Mouse (Mus musculus): Measurements from ENCODE around the gene Gm47841.

Gm47841 gene

DNA sequence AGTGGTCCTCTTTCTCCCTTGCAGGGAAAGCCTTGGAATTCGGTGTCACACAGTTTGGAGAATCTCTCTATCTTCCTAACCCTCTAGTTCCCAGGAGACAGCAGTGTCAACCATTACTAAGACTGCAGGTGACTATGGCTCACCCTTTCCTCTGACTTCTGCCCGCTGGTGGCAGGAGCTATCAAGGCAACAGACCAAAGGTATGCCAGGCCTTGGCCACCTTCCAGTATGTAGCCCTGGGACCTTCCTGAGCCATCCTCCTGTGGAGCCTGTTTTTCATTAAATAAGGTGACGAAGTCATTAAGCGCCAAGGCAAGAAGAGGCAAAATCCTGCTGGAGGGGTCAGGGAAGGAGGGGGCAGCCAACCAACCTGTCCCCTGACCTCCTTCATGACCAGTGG is 28.0 kb upstream of the Gm47841 start:
- in situ Hi-C loops (cut with MboI, MseI) = no loop called here

DNA sequence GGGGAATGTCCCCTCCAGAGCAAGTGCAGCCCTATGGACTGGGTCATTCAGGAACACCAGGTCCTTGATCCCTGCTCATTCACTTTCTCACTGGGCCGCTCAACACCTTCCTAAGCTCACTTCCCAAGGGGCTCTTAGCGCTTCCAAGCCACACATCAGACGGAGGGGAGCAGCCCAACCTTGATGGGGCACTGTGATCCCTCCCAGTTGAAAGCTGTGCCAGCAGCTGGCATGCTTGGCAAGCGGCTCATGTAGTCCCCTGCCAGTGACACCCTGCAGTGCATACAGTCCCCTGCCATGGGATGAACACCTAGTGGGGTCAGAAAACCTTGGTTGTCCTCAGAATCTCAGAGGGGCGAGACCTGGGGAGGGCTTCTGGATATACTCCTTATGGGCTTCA is 26.9 kb upstream of the Gm47841 start:
- in situ Hi-C loops (cut with MboI, MseI) = no loop called here

DNA sequence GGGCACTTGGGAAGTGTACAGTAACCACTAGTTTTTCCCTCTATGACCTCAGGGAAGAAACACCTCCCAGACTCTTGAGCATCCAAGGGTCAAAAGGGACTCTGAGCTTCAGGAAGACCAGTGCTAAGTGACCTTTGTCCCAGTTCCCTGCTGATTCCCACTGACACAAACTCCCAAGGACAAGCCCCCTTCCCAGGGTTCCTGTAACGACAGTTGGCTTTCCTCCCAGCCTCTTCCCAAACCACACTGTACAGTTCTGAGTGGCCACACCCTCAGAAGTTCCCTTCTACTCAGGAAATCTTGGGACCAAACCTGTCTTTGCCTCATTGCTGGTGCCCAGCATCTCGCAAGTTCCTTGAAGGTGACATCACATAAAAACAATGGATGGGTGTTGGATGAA is 25.5 kb upstream of the Gm47841 start:
- in situ Hi-C loops (cut with MboI, MseI) = no loop called here

DNA sequence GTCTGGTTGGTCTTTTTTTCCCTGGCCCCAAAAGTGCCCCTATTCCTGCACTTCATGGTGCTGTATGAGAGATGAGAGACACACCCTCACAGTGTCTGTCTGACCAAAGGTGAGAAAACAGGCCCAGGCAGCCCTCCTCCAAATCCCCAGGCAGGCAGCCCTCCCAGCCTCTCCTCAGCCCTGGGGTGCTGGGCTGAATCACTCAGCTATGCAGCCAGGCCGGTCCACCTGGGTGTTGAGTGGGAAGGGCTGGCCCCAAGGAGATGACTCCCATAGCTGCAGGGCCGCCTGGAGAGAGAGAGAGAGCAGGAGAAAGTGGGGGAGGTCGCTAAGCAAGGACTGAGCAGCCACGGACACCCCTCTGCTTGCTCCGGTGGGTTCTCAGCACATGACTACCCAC is 23.6 kb upstream of the Gm47841 start:
- in situ Hi-C loops (cut with MboI, MseI) = no loop called here

DNA sequence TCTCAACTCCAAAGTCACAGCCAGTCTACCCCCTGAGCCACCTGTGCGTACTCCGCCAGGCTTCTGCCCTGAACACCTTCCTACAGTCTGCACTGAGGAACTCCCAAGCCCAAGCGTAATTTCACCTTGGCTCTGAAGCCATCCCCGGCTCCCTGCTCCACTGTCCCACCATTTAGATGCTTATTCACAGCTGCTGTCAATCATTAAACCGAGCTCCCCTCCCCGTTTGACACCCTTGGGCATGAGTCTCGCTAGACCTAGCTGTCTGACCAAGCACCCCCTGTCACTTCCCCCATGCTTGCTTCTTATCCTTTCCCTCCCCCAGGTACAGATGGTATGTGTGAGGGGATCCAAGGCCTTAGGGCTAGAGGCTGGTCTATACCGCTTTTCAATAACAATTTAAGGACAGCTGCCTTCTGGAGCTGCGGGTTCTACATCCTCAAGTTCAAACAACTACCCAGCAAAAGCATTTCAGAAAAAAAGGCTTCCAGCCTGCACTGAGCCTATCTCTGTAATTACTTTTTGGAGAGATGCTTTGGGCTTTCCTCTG is 22.5 kb upstream of the Gm47841 start:
- in situ Hi-C loops (cut with MboI, MseI) = no loop called here

DNA sequence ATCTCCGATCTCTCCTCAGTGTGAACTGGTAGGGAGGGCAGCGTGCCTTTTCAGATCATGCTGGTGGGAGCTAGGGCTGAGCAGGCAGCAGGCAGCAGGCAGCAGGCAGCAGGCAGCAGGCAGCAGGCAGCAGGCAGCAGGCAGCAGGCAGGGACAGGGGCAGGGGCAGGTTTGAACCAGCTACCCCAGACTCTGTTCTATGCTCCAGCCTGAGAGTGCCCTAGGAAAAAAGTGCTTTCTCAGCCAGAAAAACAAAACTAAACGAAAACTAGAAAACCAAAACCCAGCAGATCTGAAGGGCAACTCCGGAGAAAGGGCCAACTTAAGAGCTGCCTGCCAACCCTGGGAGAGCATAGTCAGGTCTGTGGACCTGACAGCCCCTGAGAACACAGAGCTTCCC is 21.5 kb upstream of the Gm47841 start:
- in situ Hi-C loops (cut with MboI, MseI) = no loop called here

DNA sequence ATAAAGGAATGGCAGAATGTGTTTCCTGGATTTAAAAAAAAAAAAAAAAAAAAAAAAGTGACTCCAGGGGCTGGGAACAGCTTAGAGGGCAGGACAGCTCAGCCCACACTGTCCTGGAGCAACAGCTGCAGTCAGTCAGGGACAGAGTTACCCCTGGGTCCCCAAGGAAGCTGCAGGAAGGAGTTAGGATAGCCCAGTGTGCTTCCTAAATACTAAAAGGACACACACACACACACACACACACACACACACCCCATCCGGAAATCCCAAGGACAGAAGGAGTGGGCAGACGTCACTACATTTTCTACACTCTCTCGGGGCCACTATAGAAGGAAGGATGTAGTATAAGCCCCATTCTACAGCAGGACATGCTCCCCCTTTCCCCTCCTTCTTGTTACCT is 20.8 kb upstream of the Gm47841 start:
- in situ Hi-C loops (cut with MboI, MseI) = no loop called here

DNA sequence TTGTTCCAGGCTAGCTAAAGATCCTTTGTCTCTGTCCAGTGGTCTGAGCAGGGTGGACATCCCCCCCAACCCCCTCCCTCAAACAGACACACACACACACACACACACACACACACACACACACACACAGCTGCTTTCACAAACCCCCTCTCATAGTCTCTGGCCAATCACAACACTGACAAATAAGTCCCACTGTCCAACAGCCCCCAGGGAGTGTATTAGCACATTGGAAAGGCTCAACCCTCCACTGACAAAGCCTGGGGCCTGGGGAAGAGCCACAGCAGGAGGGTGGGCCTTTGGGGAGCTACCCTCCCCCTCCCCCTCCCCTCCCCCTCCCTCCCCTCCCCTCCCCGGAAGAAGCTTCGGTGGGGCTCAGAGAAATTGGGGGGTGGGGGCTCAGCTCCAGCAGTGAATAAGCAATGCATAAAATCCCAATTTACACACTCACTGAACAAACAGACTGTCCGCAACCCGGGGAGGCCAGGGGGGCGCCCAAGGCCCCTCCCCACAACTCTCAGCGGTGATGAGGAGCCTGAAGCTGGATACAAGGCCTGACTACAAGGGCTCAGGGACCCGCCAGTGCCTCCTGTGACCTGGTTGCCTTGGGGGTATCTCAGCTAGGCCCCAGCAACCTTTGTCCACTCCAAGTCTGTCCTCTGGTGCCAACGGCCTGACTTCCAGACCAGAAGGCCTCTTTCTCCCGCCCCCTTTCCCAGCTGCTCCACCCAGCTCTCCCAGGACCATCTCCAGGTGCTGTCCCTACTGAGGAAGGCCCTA is 19.9 kb upstream of the Gm47841 start:
- in situ Hi-C loops (cut with MboI, MseI) = no loop called here

DNA sequence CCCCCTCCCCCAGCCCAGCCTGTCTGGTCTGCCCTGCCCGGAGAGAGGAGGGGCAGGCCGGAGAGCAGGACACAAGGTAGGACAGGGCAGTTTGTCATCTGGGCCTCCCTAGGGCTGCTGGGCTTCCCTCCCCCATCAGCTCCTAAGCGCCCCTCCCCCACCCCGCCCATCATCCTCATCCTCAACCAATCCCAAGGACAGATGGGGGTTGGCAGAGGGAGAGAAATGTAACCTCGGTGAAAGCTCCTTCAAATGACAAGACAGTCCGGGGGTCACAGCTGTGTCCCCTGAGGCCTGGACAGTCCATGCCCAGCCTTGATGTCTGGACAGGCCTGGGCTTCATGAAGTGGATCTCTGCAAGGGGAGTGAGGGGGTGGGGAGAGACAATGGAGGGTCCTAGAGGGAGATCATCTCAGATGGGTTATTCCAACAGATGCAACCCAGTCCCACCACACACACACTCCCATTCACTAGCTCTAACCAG is 19.2 kb upstream of the Gm47841 start:
- in situ Hi-C loops (cut with MboI, MseI) = no loop called here

DNA sequence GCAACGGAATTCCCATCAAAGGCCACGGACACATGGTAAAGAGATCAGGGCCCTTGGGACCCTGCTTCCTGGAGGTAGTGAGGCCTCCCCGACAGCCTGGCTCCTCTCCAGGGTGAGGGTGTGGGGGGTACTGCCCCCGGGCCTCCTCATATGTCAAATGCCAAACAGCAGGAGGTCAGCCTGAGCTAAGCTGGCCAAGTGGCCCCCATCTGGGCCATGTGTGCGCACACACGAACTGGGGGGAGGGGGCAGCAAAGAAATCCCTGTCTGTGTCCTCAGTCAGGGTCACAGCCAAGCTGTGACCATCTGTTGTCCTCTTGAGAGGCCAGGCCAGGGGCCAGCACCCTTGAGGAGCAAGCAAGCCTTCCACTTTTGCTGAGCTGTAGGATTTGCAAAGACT is 17.9 kb upstream of the Gm47841 start:
- in situ Hi-C loops (cut with MboI, MseI) = no loop called here

DNA sequence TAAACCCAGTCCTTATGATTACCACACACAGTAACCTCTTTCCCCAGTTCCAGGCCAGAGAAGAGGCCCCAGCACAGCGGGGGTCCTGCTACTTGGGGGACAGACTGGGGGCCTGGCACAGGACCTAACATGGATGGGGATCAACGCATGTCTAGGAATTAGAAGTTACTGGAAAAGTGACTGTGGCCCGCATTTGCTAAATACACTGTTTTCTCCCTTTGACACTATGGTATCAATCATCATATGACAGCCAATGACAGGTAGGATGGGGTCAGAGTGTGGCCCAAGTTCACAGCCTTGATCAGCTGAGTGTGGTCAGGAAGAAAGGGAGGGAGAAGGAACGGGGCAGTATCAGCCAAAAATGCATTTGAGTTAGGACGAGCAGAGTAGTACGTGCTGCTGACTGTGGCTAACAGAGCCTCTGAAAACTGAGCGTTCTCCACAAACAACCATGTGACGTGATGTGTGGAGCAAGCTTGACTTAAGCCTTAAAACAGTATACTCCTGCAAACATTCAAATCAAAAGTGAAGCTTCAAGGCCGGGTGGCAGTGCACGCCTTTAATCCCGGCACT is 13.2 kb upstream of the Gm47841 start:
- in situ Hi-C loops (cut with MboI, MseI) = no loop called here

DNA sequence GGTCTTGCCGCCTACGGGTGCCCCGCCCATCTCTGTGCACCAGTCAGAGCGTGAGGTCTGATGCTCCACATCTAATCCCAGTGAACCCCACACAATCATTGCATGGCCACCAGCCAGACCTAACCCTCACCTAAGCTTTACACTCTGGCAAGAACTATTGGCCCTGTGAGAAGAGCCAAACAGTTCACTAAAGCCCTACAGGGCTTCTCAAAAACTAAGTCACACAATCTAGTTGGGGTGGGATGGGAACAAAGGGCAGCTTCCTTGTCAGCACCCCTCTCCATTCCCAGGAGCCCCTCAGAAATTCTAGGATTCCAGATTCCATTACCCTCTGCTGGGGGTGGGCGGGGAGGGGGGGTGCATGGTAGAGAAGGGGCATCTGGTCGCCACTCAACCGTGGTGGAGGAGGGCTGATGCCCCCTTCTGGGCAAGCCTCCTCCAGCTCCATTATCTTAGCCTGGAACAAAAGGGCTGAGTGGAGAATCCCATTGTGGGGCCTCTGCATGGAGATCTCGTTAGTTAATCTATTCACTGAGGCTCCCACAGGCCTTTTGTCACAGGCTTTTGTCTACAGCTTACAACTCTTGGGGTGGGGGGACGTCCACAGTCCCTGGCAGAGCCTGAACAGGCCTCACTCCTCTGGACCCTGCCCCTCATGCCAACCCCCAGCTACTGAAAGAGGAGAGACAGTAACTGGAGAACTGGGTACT is 12.5 kb upstream of the Gm47841 start:
- in situ Hi-C loops (cut with MboI, MseI) = no loop called here

DNA sequence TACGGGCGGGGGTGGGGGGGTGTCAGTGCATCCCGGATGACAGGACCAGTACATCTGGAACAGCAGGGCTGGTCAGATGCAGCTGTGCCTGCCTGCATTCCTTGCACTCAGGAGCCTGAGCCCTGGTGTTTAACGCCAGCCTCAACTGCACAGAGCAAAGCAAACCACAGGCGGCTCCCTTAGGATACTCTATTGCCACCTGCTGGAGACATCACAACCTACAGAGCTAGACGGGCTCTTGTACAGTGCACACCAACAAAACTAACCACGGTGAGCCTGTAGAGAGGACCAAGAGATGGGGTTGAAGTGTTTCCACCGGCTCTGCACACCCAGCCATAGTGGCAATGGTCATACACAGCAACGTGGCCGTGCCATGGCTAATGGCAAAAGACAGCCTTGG is 9.0 kb upstream of the Gm47841 start:
- in situ Hi-C loops (cut with MboI, MseI) = no loop called here

DNA sequence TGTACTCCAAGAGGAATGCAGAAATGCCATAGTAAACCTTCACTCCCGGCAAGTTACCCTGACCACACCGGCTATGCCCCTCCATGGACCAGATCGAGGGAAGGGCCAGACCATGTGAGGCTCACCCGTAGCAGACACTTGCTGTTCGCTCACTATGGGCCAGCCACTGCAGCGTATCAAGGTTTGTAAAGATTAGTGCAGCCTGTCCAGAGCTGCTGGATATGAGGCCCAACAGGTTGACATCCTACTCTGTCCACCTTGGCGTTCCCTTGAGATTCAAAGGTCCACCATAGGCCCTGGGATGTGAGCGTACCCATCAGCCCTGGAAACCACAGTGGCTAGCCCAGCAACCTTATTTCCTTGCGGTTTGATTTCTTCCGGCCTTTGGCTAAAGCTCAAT is 7.3 kb upstream of the Gm47841 start:
- in situ Hi-C loops (cut with MboI, MseI) = no loop called here

DNA sequence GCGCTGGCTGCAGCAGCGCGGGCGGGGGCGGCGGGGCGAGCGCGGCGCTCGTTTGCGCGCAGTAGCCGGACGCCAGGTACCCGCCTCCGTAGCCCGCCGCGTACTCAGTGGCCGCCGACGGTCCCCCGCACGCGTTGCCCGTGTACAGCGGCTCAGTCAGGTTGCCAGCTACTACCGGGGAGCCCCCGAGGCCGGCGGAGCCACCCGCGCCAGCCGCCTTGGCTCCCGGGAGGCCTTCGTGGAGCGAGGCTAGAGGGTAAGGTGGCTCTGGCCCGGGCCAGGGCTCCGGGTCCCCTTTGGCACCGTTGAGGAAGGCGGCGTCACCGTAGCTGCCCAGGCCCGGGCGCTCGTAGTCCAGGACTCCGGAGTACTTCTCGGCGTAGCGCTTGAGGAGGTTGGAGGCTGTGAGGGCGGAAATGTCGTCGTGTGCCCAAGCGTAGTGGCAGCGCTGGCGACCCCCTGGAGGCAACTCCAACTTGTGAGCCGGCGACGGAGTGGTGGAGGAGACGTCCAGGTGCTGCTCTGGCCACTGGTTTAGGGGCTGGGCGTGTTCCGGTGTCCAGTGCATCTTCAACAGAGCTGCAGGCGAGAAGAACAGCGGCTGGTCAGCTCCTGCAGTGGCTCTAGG is 6.7 kb upstream of the Gm47841 start:
- in situ Hi-C loops (cut with MboI, MseI) = no loop called here

DNA sequence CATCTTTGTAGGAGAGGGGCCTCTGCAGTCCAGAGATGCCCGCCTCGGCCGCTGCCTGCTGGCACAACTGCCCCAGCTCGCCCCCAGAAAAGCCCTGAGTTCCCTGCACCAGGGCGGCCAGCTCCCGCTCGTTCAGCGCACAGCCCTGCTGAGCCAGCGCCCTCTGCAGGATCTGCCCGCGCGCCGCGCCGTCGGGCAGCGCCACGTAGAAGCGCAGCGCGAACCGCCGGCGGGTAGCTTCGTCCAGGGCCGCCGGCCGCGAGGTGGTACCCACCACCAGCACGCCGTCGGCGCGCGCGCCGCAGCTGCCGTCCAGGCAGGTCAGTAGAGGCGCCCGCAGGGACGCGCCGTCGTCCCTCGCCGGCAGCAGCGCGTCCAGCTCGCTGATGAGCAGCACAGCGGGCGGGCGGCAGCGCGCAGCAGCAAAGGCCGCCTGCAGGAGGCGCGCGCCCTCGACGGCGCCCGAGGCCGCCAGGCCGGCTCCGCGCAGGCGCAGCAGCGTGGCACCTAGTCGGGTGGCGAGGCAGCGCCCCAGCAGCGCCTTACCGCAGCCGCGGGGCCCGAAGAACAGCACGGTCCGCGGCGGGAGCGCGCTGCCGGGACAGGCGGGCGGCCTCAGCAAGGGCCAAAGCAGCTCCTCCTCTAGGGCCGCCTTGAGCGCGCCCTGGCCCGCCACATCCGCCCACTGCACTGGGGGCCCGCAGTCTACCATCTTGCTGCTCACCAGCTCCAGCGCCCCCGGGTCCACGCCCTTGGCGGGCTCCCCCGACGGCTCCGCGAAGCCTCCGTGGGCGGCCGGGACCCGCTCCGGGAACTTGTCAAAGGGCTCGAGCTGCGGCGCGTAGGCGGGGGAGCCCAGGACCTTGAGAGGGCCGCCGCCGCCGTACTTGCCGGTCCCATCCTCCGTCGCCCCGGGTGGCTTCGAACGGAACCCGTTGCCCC is 5.6 kb upstream of the Gm47841 start:
- in situ Hi-C loops (cut with MboI, MseI) = no loop called here

DNA sequence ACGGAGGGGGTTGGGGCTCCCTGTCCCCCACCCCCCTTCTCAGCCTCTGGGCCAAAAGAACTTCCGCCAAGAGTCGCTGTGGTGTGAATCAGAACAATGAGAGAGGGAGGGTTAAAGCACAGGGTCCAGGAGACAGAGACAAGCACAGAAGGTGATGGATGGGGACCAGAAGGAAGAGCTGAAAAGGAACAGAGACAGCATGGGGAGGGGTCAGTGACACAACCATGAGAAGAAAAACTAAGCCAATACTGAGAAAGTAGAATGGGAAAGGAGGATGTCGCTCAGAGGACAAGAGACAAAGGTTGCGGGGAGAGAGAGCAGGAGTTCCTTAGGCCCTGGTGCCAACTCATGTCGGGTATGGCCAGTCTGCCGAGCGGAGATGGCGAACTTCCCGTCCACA is 4.7 kb upstream of the Gm47841 start:
- in situ Hi-C loops (cut with MboI, MseI) = no loop called here

DNA sequence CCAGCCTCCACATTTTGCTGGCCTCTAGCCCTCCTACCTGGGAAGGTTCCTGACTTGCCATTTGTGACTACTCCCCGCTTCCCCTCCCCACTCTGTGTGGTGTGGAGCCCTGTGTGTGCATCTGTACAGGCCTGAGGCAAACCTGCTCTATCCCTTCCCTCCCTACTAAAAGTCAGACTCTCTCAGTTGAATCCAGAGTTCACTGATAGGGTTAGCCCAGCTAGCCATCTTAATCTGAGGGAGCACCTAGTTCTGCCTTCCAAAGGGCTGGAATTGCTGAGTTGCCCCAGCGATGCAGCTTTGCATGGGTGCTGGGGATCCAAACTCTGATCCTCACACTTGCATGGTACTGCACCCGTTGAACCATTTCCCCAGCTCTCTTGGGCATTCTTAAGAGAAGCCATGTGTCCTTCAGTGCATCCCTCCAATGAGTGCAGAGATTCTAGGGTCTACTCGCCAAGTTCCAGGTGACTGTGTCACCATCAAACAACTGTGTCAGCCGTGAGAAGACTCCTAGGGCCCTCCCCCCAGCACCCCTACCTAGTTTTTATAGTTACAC is 1.2 kb upstream of the Gm47841 start:
- in situ Hi-C loops (cut with MboI, MseI) = no loop called here

DNA sequence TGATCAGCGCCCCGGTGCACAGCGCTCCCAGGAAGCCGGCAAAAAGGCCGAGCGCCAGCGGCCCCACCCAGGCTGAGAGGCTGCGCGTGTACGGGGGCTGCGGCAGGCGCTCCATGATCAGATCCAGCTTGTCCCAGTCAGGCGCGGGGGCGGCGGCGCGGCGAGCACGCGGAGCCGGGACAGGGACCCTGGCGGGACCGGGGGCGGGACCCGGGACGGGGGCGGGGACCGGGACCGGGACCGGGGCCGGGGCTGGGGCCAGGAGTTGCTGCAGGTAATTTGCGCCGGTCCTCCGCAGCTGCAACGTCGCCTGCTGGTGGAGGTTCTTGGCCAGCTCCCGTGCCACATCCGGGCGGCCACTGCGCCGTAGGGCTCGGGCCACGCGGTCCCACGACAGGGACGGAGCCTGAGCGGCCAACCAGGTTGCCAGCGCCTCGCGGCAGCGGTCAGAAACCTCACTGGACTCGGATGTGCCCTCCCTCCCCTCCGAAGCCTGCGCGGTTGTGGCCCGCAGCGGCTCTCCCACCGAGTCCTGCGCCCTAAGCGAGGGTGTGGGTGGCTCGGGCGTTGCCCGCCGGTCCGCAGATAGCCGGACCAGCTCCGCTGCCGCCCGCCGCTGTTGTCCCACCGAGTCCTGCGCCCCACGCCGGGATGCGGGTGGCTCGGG is 537 bp downstream of the Gm47841 start:
- in situ Hi-C loops (cut with MboI, MseI) = no loop called here

DNA sequence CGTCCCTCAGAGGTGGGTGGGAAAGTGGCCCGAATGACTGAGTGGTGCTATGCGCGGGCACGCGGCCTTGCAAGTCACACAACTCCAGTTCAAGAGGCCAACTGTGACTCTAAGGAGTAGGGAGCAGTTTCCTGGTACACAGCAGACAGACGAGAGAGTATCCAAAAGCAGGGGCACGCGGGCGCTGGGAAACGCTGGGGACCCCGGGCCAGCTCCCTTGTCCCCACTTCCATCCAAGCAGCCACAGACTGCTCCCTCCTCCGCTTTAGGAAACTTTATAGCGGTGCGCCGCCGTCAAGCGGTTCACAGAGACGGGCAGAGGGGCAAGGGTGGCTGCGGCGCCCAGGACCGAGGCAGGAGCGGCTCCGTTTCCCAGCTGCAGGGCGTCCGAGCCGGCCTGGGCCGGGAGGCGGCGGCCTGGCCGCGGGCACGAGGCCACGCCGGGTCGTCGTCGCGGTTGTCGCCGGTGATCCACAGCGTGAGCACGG is 1.1 kb downstream of the Gm47841 start:
- in situ Hi-C loops (cut with MboI, MseI) = no loop called here

Data from regulatory T cell (primary cell).